Mouse (Mus musculus) layer of hippocampus, postnatal 10 days (tissue): ENCODE data around the gene Cdc42se1. TPM values are rescaled to one million over a fixed set of nuclear protein-coding genes. Genes with fewer than 3 reads are reported as not detected.

Experiments
- DNase-seq, 2 experiments: peaks; one replicate each; pipeline ENCODE4 v3.0.0; 2021; ENCODE audit warnings: low spot score in 2 of 2
- total RNA-seq, 2 experiments: library from RNA; stranded (reverse); gene quantifications; 2 replicates each; pipeline ENCODE4 v1.2.3; 2021

Gene Cdc42se1
- total RNA-seq, 2 experiments from 2014 or later: 79.8 to 80.1 TPM

- peak; percentile 50 to 55 for DNase-seq
Observed at GRCm38 (mm10) chr3:95246465-95247231, 18.1 kb downstream of the Cdc42se1 start.

DNA sequence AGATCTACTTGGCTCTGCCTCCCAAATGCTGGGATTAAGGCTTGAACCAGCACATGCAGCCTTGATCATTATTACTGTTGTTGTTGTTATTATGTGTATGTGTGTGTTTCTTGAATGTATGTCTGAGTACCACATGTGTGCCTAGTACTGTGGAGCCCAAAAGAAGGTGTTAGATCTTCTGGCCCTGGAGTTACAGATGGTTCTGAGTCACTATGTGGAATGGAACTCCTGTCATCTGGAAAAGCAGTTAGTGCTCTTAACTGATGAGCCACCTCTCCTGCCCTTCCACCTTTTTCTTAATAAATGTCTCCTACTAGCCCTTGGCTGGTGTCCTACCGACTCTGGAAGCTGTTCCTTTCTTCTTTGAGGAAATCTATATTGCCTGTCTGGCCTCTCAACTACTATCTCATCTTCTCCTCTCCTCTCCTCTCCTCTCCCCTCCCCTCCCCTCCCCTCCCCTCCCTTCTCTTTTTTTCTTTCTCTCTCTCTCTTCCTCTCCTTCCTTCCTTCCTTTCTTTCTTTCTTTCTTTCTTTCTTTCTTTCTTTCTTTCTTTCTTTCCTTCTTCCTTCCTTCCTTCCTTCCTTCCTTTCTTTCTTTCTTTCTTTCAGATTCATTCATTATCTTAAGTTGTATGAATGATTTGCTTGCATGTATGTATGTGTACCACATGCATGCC, 19.3 kb downstream of the Cdc42se1 start:
- DNase-seq: no peak

GRCm38 (mm10) chr3:95250361-95250760, 21.8 kb downstream of the Cdc42se1 start:
- DNase-seq: no peak

- no peak for DNase-seq
Observed at GRCm38 (mm10) chr3:95250783-95251424, 22.4 kb downstream of the Cdc42se1 start, which contains the start of gene Bnipl. Gene Bnipl, minus strand, starts transcription at chr3:95251193.

DNA sequence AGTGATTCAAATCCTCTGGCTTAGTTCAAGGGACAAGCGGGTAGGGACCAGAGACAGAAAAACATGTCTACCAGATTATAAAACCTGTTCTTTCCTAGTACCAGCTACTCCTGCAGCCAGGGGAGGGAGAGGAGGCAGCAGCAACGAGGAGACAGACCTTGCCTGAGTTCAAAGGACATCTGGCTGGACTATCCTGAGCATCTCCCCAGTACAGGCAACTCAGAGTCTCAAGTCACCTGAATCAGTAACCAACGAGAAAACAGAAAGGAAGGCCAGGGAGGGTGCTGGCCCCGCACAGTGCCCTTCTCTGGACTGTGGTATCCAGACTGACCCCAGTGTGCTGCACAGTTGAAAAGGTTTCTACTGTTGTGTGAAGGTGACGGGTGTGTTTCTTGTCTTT, 28.4 kb downstream of the Cdc42se1 start:
- DNase-seq: no peak

GRCm38 (mm10) chr3:95261975-95262374, 33.4 kb downstream of the Cdc42se1 start:
- no peak for DNase-seq

DNA sequence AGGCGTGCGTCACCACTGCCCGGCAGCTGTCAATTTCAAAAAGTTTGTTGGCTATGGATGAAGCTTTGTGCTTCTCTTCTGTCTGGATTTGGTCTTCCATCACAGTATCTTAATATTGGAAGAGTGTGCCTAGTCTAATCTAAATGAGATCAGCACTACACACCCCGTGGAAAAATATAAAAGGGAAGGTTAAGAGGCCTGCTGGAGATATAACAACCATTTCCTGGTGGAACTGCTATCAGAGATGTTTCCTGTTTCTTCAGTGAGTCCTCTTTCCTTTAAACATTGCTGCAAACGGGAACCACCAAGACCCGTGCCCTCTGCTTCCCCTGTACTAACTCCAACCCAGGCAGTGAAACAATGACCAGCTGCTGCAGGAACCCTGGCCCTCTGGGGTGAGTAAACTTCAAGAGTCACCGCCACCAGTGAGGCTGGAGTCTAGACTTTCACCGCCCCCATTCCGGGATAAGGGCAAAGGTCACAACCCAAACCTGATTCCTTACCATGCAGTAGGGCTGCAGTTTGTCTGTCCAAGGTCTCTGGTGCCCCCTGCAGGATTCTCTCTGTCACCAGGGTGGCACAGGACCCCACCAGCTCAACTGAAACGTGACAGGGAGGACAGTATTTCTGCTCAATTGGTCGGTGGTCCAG, 34.7 kb downstream of the Cdc42se1 start:
- DNase-seq: peak; percentile 64 to 76

DNA sequence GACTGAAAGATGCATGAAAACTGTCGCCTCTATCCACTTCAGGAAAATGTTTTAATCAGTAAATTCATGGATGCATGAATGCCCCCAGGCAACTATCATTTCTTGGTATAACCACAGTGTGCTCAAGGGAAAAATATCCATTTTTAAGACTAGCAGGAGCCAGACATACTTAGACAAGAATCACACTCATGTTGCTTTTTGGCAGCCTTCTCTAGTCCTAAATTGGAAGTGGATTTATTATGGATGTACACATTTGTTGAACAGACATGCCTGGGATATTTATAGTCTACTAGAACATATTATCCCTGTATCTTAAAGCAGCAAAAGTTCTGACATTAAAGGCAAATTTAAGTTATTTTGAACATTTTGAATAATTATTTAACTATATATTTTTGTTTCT, 36.2 kb downstream of the Cdc42se1 start:
- DNase-seq: no peak

- DNase-seq: no peak
Observed at GRCm38 (mm10) chr3:95266052-95266451, 37.5 kb downstream of the Cdc42se1 start.

DNA sequence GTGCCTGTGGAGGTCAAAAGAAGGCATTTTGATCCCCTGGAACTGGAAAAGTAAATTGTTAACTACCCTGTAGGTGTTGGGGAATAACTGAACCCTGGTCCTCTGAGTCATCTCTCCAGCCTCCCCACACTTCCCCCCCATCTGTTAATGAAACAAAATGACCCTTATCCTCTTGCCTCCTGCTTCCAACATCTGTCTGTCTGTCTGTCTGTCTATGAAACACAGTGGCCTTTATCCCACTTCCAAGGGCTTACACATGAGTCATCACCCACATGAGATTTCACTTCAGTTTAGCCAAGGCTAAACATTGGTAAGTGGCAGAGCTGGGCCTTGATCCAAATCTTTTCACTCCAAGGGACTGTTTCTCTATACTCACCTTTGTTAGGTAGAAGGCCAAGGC, 39.3 kb downstream of the Cdc42se1 start:
- DNase-seq: no peak

- DNase-seq: no peak
Observed at GRCm38 (mm10) chr3:95269789-95270188, 41.3 kb downstream of the Cdc42se1 start.

DNA sequence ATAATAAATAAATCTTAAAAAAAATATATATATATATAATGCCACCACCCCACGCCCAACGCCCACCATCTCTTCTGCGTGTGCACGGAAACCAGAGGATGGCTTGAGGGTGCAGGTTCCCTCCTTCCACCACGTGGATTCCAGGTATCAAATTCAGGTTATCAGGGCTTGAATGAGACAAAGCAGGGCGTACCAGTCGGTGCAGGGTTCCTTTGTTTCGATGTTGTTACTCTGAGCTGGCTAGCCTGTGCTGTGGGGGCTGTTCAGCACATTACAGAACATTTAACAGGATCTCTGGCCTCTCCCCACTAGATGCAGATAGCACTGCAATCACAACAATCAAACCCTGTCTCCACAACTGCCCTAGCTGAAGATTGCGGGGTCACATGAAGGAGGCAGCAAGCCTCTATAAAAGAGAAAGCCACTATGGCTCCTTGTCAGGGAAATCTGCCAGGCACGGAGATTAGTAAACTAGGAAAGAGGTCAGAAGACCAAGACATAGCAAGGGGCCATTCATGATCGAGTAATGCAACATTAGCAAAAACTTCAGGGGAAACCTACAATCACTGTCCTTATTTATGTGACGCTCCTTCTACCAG, 42.3 kb downstream of the Cdc42se1 start:
- no peak for DNase-seq

DNA sequence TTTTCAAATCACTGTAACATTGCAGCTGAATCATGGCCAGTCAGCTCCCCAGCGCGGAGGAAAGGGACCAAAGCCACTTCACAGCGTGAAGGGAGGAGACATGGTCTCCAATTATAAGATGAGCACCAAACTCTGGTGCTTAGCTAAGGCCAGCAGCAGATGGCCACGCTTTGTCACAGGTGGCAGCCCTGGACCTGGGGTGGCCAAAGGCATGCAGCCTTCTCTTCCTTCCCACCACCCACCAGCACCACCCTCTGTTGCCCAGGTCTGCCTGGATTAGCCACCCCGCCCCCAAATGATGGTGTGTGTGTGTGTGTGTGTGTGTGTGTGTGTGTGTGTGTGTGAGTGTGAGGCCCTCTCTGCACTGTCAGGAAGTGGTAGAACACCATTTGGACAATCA, 44.9 kb downstream of the Cdc42se1 start:
- no peak for DNase-seq

- DNase-seq: no peak
Observed at GRCm38 (mm10) chr3:95274453-95274852, 45.9 kb downstream of the Cdc42se1 start.

DNA sequence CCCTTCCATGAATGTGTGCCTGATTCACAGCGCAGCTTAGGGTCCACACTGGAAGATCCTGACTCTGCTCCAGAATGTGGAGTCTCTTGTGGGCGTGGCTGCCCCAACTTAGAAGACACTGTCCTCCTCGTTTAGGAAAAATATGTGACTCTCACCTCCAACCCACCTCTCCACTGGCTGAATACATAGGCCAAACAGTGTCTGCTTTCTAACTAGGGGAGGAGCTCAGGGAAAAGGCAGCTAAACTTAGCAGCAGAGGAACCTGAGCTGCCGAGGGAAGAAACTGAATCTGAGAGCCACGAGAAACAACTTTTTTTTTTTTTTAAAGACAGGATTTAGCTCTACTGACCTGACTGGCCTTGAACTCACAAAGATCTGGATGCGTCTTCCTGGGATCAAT, 46.6 kb downstream of the Cdc42se1 start:
- DNase-seq: no peak

- DNase-seq: no peak
Observed at GRCm38 (mm10) chr3:95276428-95276934, 47.9 kb downstream of the Cdc42se1 start.

GRCm38 (mm10) chr3:95277149-95277551, 48.6 kb downstream of the Cdc42se1 start:
- no peak for DNase-seq

- peak; percentile 13 to 21 for DNase-seq
Observed at GRCm38 (mm10) chr3:95280747-95281146, 52.2 kb downstream of the Cdc42se1 start.

DNA sequence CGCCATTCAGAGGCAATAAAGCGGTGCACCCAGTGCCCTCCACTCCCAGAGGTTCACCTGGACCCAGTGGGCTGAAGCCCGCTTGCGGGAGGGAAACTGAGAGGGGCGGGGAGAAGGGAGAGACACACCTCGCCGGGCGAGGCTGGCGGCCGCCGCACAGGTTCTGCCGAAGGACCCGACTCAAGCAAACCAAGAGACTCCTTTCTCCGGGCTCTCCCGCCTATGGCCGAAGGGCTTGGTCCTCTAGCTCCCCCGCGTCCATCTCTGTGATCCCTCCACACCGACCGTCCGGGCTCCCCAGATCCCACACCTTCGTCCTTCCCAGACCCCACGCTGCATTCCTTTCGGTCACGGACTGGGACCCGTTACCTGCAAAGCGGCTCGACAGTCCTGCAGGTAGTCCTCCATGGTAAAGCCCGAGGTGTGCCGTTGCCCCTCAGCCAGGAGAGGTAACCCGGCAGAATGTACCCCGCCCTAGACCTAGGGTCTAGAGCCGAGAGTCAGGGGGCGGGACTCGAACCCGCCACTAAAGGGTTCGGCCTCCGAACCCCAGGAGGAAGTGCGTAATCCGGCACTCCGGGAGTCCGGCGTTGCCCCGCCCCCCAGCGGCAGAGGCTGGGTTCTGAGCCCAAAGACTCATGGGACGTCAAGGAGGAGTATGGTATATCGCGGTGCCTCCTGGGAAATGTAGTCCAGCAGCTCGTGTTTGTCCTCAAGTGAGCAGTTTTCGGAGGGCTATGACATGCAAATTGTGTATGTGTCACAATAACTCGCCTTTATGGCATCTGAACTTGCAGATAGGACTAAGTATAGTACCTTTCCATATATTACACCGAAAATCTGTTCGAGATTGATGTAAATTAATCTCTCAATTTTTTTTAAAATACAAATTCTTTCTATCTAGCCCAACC, 52.9 kb downstream of the Cdc42se1 start, which contains the start of the genes Mindy1 and Prune1:
TSS of gene Mindy1 (plus strand) at position 130 of the 911 bp plus-strand sequence.
TSS of gene Prune1 (minus strand) at position 861 of the 911 bp plus-strand sequence.
- peak; percentile 99 for DNase-seq
